Mouse (Mus musculus): ENCODE data around the gene Man1a.

GRCm38 (mm10) chr10:54009154-54009553, 67.3 kb downstream of the Man1a start:
- TF ChIP-seq EP300 (IDR thresholded peaks at IDR 0.05; ENCODE audit: insufficient read depth, low read depth, low read length) (no peak), CTCF (IDR thresholded peaks at IDR 0.05) (no peak), POLR2A (IDR thresholded peaks at IDR 0.05; ENCODE audit: insufficient read depth, low read depth, low read length) (no peak)

All from heart, adult 2 months (tissue).